Mouse (Mus musculus) bone marrow, adult 2 months (tissue): ENCODE results near the gene Mertk.

ENCODE experiments used
- CTCF ChIP-seq: fragments of 200-500 bp; IDR thresholded peaks from 2 replicates; pipeline ENCODE4 v1.5.1; 2011; ENCODE audit warnings: low read length, control low read depth; ENCODE audit not compliant: control insufficient read depth, insufficient read depth
- POLR2A ChIP-seq: fragments of 200-500 bp; IDR thresholded peaks from 2 replicates; pipeline ENCODE4 v1.6.1; 2011; ENCODE audit warnings: low read depth, mild to moderate bottlenecking, control low read depth, low read length, borderline replicate concordance; ENCODE audit not compliant: control insufficient read depth

DNA sequence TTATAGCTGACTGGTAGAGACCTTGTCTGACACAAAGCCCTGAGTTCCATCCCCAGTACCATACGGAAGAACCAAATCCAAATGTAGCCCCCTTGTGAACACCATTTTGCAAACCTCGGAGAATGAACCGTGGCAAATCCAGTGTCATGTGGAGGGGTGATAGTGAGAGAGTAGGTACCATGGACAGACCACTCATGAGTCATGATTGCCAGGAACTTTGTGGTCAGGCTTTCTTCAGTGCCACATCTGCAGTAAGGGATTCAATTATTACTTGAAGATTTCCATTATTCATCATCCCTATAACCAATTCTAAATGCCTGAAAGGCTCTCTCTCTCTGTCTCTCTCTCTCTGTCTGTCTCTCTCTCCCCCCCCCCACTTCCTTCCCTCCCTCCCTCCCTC lies 89.0 kb downstream of the Mertk start:
- TF ChIP-seq CTCF = no peak
- TF ChIP-seq POLR2A = no peak
